Mouse (Mus musculus) liver, adult 2 months (tissue): ENCODE measurements around the gene Pi4k2a. TPM values are rescaled to one million over a fixed set of nuclear protein-coding genes. Genes with fewer than 3 reads are reported as not detected.
"Not testable (repeated sequence)": the region's sequence is repeated elsewhere in the genome, so short reads cannot be mapped to it uniquely, and the experiment has no call there.

Experiments used
- DNase-seq: peaks from one replicate; pipeline ENCODE4 v3.0.0-alpha.2; 2011; ENCODE audit warnings: low read depth, low spot score; ENCODE audit errors: extremely low read depth
- H3K27ac ChIP-seq: fragments of 200-500 bp; replicated peaks from 2 replicates; pipeline ENCODE4 v1.5.1; 2012; ENCODE audit warnings: low read depth, mild to moderate bottlenecking, control low read depth, inconsistent platforms, low read length; ENCODE audit not compliant: insufficient read depth
- H3K27me3 ChIP-seq: fragments of 200-500 bp; 2 replicates; pipeline ENCODE4 v1.6.1; 2012; ENCODE audit warnings: mild to moderate bottlenecking, moderate library complexity, low read length, inconsistent platforms; ENCODE audit not compliant: control insufficient read depth, insufficient read depth
- H3K36me3 ChIP-seq: fragments of 200-500 bp; 2 replicates; pipeline ENCODE4 v1.6.1; 2012; ENCODE audit warnings: low read length, inconsistent platforms; ENCODE audit not compliant: control insufficient read depth, insufficient read depth
- H3K4me1 ChIP-seq: fragments of 200-500 bp; 2 replicates; pipeline ENCODE4 v1.6.1; 2011; ENCODE audit warnings: low read length; ENCODE audit not compliant: control insufficient read depth, insufficient read depth
- H3K4me3 ChIP-seq: fragments of 200-500 bp; 2 replicates; pipeline ENCODE4 v1.5.1; 2011; ENCODE audit warnings: low read depth, mild to moderate bottlenecking, control low read depth, low read length, moderate library complexity; ENCODE audit not compliant: insufficient read depth
- H3K79me2 ChIP-seq: fragments of 200-500 bp; 2 replicates; pipeline ENCODE4 v1.6.1; 2012; ENCODE audit warnings: inconsistent platforms, mild to moderate bottlenecking, low read length, moderate library complexity; ENCODE audit not compliant: control insufficient read depth, insufficient read depth
- H3K9ac ChIP-seq: fragments of 200-500 bp; 2 replicates; pipeline ENCODE4 v1.6.1; 2012; ENCODE audit warnings: low read depth, mild to moderate bottlenecking, control low read depth, inconsistent platforms, low read length
- CTCF ChIP-seq: fragments of 200-500 bp; IDR thresholded peaks from 2 replicates; pipeline ENCODE4 v1.5.1; 2011; ENCODE audit warnings: low read depth, low read length, control low read depth
- POLR2A ChIP-seq: fragments of 200-500 bp; IDR thresholded peaks from 2 replicates; pipeline ENCODE4 v1.6.1; 2011; ENCODE audit warnings: low read length, control low read depth; ENCODE audit not compliant: insufficient read depth; ENCODE audit errors: extremely low read depth
- WGBS: fragments of 180-500 bp; shearing (Covaris S2); methylation state at CpG from one replicate; pipeline ENCODE4 v1.1.7; 2018; 5-methylcytosine and 5-hydroxymethylcytosine counted together
- polyA plus RNA-seq: library from polyadenylated mRNA; depleted of rRNA; stranded (reverse); fragments of >200 nt; gene quantifications from 2 replicates; pipeline ENCODE4 v1.2.3, GENCODE M21; 2012
- total RNA-seq: library from RNA; depleted of rRNA; stranded (reverse); fragments of >200 nt; gene quantifications from 2 replicates; pipeline ENCODE4 v1.2.3, GENCODE M21; 2014

The Pi4k2a gene
- total and polyA plus RNA-seq, 2 experiments: 20.2 to 43.3 TPM

GRCm38 (mm10) chr19:42075992-42076391 lies 14.3 kb upstream of the Pi4k2a start:
- Histone ChIP-seq H3K4me1 (peaks cover 9% of the 10 kb centered on the region), H3K27me3 (no peaks in the 10 kb centered on the region), H3K79me2 (no peaks in the 10 kb centered on the region), H3K9ac (no peak overlapping the region), H3K4me3 (no peak overlapping the region), H3K27ac (no peak overlapping the region), H3K36me3 (no peaks in the 10 kb centered on the region)
- DNase-seq: no peak
- WGBS: 96% methylated on average over 16 of the region's 16 CpGs
- TF ChIP-seq CTCF: no peak
- TF ChIP-seq POLR2A: no peak

- H3K4me3 ChIP-seq: no peak overlapping the region
- H3K4me1 ChIP-seq: no peaks in the 10 kb centered on the region
- H3K9ac ChIP-seq: no peak overlapping the region
- no peaks in the 10 kb centered on the region for H3K36me3 ChIP-seq
- H3K79me2 ChIP-seq: no peaks in the 10 kb centered on the region
- H3K27me3 ChIP-seq: no peaks in the 10 kb centered on the region
- no peak overlapping the region for H3K27ac ChIP-seq
- no peak for DNase-seq
- WGBS: 95% methylated on average over 8 of the region's 8 CpGs
- TF ChIP-seq CTCF: no peak
- no peak for TF ChIP-seq POLR2A
Observed at GRCm38 (mm10) chr19:42078566-42078965, 11.7 kb upstream of the Pi4k2a start.

GRCm38 (mm10) chr19:42079006-42079405 lies 11.3 kb upstream of the Pi4k2a start:
- Histone ChIP-seq H3K4me3 (no peak overlapping the region), H3K4me1 (no peaks in the 10 kb centered on the region), H3K27me3 (no peaks in the 10 kb centered on the region), H3K79me2 (no peaks in the 10 kb centered on the region), H3K36me3 (no peaks in the 10 kb centered on the region), H3K9ac (no peak overlapping the region), H3K27ac (no peak overlapping the region)
- no peak for DNase-seq
- TF ChIP-seq CTCF (no peak), POLR2A (no peak)
- WGBS: 95% methylated on average over 12 of the region's 12 CpGs

- DNase-seq: no peak
- no peak overlapping the region for H3K27ac ChIP-seq
- no peaks in the 10 kb centered on the region for H3K27me3 ChIP-seq
- H3K36me3 ChIP-seq: no peaks in the 10 kb centered on the region
- 62% methylated on average over 5 of the region's 5 CpGs for WGBS
- H3K9ac ChIP-seq: no peak overlapping the region
- H3K4me3 ChIP-seq: no peak overlapping the region
- no peaks in the 10 kb centered on the region for H3K4me1 ChIP-seq
- H3K79me2 ChIP-seq: no peaks in the 10 kb centered on the region
- TF ChIP-seq POLR2A: no peak
- TF ChIP-seq CTCF: no peak
Observed at GRCm38 (mm10) chr19:42079950-42080349, 10.3 kb upstream of the Pi4k2a start.

GRCm38 (mm10) chr19:42080469-42080868 lies 9.8 kb upstream of the Pi4k2a start:
- no peaks in the 10 kb centered on the region for H3K79me2 ChIP-seq
- H3K4me1 ChIP-seq: no peaks in the 10 kb centered on the region
- H3K36me3 ChIP-seq: no peaks in the 10 kb centered on the region
- H3K9ac ChIP-seq: no peak overlapping the region
- H3K27ac ChIP-seq: no peak overlapping the region
- TF ChIP-seq CTCF (no peak), POLR2A (no peak)
- H3K27me3 ChIP-seq: no peaks in the 10 kb centered on the region; the same call in 1 of the 2 replicates
- WGBS: 87% methylated on average over 11 of the region's 11 CpGs
- DNase-seq: no peak
- H3K4me3 ChIP-seq: no peak overlapping the region

GRCm38 (mm10) chr19:42081613-42082012 lies 8.7 kb upstream of the Pi4k2a start:
- H3K9ac ChIP-seq, H3K27me3 ChIP-seq, DNase-seq, H3K36me3 ChIP-seq, H3K4me1 ChIP-seq, H3K4me3 ChIP-seq, H3K27ac ChIP-seq, H3K79me2 ChIP-seq: not testable (repeated sequence)
- WGBS: 89% methylated on average over 5 of the region's 5 CpGs
